Mouse (Mus musculus) lung, postnatal 0 days (tissue): ENCODE data around the gene Sctr.

ENCODE experiments used
- CTCF ChIP-seq: IDR thresholded peaks from 2 replicates; pipeline ENCODE4 v1.5.1; 2016; ENCODE audit warnings: antibody characterized with exemption, mild to moderate bottlenecking
- EP300 ChIP-seq: IDR thresholded peaks from 2 replicates; pipeline ENCODE4 v1.6.1; 2016; ENCODE audit warnings: antibody characterized with exemption, mild to moderate bottlenecking, control low read depth

GRCm38 (mm10) chr1:120006844-120007790 is at the start of gene Sctr:
- TF ChIP-seq CTCF (no peak), EP300 (no peak)
